Mouse (Mus musculus): ENCODE measurements around the gene Mki67.

The Mki67 gene

DNA sequence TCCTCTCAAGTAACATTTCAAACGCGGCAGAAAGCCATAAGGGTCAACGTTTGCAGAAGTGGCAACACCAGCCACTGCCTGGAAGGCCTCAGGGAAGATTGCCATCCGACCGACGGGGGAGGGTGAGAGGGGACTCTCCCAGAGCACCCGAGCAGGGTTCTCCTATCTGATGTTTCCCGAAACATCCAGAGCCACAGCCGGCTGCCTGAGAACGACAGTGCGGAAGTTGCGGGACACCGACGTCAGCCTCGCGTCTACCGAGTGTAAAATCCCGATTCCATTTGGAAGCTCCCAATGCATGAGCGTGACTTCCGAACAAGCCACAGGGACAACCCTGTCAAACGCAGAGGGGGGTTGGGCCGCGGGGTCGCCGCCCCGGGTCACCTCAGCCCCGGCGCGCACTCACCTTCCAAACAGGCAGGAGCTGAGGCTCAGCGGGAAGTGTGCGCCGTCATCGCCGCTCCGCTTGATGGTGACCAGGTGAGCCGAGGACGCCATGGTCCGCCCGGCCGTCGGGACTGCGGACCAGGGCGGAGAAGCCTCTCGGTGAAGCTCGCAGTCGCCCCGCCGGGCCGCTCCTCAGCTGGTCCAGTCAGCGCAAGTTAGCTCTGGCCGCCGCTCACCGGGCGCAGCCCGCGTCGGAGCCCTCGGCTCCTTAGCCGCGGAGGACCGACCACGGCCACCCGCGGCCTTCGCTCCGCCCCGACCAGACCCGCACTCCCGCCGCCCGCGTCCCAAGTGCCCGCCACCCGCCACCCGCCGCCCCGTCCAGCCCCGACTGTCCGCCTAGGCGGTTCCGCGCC lies at the start of gene Mki67:
TSS of gene Mki67 (minus strand) at position 720 of the 803 bp plus-strand sequence.
- 1% methylated on average over 75 of the region's 82 CpGs for WGBS

GRCm38 (mm10) chr7:135763311-135763710 lies 47.1 kb upstream of the Mki67 start:
- 78% methylated on average over 2 of the region's 2 CpGs for WGBS

DNA sequence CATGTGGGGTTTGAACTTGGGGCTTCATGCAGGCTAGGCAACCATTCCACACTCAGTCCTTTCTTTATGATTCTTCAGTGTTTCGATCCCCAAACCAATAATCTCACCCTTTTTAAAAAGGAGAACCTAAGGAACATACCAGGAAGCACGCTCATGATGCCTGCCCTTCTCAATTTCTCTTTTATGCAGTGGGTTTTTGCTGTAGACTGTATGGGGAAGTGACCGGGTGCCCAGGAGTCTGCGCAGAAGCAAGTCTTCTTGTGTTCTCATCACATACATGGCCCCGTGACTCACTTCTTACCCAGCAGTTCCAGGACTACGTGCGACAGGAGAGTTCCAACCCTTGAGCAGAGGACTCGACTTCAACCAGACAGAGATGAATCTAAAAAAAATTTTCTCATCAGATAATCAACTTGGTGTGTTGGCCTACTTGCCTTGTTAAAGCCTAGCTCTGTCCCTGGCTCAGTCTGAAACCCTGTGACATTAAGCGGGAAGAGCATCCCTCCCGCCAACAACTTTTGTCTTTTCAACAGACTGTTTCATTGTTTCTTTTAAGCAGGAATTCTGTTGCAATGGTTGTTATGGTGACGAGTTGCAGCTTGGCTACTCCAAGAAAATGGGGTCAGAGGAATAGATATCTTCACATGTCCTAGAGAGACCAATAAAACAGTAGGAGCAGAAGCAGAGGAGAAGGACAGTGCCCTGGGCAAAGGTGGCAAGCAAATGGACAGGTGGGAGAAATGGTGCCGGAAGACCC lies 42.8 kb upstream of the Mki67 start:
- WGBS = 81% methylated on average over 12 of the region's 12 CpGs

- WGBS = 72% methylated on average over 4 of the region's 4 CpGs
Observed at GRCm38 (mm10) chr7:135758171-135758570, 42.0 kb upstream of the Mki67 start.

GRCm38 (mm10) chr7:135756984-135757586 lies 40.9 kb upstream of the Mki67 start:
- 90% methylated on average over 6 of the region's 6 CpGs for WGBS

DNA sequence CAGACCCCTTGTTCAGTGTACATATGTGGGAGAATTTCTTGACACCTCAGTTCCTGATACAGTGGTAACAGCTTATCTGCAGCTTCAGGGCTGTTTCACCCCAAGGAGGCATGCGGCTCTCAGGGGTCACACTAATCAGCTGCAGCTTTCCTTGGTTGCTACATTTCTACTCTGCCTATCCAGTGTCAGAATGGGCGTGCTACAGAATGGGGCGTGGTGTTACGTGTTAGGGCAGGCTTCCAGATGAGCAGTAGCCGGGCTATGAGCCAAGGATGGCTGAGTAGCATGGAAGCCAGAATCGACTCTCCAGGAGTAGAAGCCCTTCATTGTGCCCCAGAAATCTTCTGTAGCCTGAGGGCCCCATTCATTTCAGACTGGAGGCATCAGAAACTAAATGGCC lies 32.8 kb upstream of the Mki67 start:
- WGBS = 52% methylated on average over 6 of the region's 6 CpGs

DNA sequence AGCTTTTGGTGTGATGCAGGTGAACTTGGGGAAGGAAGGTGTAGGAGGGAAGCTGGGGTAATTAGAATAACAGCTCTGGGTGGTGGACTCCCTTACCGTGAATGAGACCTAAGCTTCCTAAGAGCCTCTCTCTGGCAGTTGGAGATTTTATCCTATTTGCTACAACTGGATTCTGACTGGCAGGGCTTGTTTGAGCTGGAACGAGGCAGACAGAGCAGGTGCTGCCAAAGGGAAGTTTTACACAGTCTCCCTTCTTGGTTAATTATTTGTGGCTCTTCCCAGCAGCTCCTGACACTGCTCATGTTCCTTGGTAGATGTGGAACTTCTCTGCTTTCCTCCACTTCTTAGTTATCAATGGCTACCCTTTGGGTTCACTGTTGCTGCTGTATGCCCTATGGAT lies 30.9 kb upstream of the Mki67 start:
- 72% methylated on average over 2 of the region's 2 CpGs for WGBS

DNA sequence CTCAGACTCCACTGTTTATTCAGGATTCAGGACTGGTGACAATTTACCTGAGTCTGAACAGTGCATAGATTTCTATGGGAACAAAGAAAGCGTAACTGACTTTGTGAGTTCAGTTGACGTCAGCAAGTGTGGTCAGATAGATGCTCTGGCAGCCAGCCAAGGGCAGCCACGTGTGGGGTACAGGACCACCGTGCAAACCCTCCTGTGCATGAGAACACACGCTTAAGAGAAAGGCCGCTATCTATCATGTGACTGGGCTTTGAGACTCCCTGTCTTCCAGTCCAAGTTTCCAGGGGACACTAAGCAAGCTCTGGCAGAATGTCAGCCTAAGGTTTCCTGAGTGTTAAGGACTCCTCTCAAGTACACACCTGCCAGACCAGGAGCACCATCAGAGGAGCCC lies 30.4 kb upstream of the Mki67 start:
- WGBS = 70% methylated on average over 6 of the region's 6 CpGs

DNA sequence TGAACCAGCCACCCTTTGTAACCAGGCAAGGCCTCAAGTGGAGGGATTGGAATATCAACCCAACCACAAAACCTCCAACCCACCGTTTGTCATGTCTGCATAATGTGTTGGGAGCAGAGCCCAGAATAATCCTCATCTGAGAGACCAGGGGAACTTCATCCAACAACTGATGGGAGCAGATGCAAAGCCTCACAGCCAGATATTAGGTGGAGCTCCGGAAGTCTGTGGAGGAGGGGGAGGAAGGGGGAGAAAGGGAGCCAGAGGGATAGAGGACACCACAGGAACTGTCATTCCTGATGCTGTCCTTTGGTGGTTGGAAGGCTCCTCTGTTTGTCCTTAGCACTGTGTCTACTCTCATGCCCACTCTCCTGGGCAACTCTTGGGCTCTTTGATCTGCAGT lies 28.9 kb upstream of the Mki67 start:
- WGBS = 20% methylated on average over 2 of the region's 2 CpGs

DNA sequence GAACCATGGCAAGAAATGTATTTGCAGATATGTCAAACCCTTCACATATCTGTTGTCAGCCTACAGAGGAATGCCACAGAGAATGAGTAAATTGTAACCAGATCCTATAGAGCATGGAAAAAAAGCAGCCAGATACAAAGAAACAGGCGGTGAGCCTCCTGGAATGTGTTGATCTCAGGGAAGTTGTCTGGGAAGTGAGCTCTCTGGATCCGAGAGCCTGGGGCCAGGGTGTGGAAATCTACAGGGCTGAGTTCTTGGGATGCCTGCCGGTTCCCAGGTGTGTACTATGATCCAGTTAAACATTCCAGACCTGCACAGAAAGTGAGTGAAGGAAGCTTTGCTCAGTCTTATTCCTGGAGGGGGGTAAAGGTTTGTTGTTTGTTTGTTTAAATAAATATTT lies 24.3 kb upstream of the Mki67 start:
- 84% methylated on average over 3 of the region's 3 CpGs for WGBS

- WGBS = 37% methylated on average over 3 of the region's 3 CpGs
Observed at GRCm38 (mm10) chr7:135736581-135736886, 20.4 kb upstream of the Mki67 start.

DNA sequence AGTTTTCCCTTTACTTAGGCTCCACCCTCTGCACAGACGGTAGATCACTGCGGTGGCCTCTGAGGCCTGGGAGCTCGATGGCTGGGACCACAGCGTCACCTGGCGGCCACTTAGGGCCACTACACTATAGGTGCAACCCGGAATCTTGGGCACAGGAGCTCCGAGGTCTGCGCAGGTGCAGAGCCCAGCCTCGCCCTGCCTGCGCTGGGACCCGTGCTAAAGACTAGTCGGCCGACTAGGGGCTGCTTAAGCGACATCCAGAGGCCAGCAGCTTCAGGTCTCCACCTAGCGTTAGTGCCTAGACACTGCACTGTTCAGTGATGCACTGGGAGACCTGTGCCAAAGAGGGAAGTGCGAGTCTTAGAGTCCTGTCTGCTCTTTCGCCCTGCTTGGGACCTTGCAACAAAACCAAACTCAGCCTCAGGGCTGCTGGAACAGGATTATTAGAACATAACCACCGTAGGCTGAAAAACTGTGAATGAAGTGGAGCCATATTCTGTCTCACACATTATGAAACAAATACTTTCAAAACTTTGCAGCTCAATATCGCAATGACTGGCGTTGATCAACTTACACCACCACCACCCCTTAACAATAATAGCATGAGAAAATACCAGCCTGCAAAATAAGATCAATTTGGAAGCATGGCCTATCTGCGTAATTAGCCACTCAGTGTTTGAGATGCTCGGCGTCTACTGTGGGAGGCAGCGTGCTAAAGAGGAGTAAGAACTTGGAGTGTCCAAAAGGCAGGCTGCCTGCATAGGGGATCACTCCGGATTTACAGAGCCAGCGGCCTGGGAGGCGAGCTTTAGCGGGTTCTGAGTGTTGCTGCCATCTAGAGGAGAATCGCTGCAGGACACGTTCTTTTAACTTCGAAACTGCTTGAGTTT lies 19.8 kb upstream of the Mki67 start:
- WGBS = 12% methylated on average over 31 of the region's 31 CpGs

DNA sequence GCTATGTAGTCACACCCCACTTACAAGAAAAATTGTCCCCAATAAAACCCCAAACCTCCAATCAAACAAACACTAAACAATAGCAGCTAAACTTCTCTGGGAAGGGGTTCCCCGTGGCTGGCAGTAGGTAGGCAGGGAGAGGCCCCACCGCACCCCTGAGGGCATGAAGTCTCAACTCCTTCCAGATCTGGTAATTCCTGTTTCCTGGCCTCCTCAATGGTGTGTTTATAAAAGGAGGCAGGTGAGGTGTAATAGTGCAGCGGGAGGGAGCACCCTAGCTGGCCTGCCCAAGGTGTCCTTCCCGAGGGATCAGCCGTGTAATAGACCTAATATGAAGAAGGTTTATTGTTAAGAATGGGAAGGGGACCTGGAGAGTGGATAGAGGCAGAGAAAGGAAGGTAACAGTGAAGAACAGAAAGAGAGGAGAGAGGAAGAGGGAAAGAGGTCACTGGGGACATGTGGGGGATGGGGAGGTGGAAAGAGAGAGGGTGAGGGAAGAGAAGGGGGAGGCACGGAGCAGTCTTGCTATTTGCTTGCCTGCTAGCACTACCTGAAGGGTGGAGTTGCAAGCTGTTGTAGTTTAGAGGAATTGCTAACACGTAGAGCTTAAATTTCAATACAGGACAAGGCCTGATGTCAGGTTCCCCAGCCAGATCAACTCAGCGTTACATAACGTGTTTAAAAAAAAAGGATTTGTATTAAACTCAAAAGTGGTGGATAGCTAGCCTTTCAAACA lies 18.9 kb upstream of the Mki67 start:
- 85% methylated on average over 9 of the region's 9 CpGs for WGBS

DNA sequence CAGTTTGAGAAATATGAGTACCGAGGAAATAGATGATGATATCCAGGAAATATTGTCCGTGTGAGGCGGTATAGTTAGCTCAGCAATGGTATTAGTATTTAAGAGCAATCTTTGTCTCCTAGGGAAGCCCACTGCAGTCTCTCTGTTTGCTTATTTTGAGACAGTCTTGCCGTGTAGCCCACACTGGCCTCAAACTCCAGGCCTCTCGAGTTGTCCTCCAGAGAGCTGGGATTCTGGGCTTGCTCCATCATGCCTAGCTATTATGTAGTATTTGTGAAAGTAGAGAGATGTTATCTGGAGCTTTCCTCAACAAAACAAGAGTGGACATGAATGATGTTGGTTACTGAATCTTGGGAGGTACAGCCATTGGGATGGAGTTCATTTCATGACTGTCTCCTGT lies 18.2 kb upstream of the Mki67 start:
- WGBS = 92% methylated on average over 5 of the region's 5 CpGs

- WGBS = 88% methylated on average over 12 of the region's 12 CpGs
Observed at GRCm38 (mm10) chr7:135728038-135728437, 11.9 kb upstream of the Mki67 start.

DNA sequence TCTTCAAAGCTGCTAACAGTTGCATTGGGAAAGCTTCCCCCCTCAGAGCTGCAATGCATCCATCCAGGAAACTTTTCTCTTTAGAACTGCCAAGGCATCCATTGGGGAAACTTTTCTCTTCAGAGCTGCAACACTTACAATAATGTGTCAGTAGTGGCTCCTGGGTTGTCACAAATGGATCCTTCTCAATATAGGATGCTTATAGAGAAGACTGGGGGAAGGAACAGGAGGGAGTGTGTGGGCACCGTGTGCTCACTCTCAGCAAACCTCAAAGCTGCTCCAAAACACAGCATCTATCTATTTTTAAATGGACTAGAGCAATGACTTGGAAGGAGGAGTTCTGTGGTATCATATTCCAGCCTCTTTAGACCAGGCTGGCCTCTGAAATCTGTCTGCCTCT lies 10.5 kb upstream of the Mki67 start:
- WGBS = 43% methylated on average over 1 of the region's 1 CpGs

- 70% methylated on average over 6 of the region's 6 CpGs for WGBS
Observed at GRCm38 (mm10) chr7:135723672-135724341, 7.6 kb upstream of the Mki67 start.

- WGBS = 69% methylated on average over 6 of the region's 6 CpGs
Observed at GRCm38 (mm10) chr7:135722011-135722838, 6.1 kb upstream of the Mki67 start.

DNA sequence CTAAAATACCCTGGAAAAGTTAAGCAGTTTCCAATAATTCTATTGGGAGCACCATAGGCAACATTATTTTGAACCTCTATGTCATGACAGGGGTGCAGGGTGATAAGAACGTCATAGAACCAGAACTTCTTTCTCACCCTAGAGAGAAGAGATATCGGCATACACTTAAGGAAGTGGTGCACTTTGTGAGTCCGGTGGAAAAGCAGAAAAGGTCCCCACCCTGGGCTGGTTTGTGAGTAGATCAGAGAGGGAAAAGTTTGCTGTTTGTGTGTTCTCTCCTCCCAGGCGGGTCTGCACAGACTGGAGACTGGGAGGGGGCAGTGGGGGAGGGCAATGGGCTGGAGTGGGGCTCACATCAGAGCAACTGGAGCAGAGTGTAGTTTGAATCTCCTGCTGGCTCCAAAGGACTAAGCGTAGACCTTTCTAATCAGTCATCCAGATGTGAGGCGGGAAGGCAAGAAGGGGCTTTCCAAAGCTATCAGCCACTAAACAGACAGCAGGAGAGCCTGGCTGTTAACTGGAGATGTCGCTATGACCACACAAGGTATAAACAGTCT lies 5.4 kb upstream of the Mki67 start:
- WGBS = 88% methylated on average over 7 of the region's 7 CpGs
